Mouse (Mus musculus) bone marrow macrophage, adult 2 months (primary cell): ENCODE measurements around the gene Plekha4.

ENCODE experiments used
- CTCF ChIP-seq: IDR thresholded peaks from 2 replicates; pipeline ENCODE4 v1.5.1; 2012; ENCODE audit warnings: low read depth, mild to moderate bottlenecking, low read length, moderate library complexity
- POLR2A ChIP-seq: IDR thresholded peaks from 2 replicates; pipeline ENCODE4 v1.6.1; 2012; ENCODE audit warnings: mild to moderate bottlenecking, low read depth, low read length, borderline replicate concordance

DNA sequence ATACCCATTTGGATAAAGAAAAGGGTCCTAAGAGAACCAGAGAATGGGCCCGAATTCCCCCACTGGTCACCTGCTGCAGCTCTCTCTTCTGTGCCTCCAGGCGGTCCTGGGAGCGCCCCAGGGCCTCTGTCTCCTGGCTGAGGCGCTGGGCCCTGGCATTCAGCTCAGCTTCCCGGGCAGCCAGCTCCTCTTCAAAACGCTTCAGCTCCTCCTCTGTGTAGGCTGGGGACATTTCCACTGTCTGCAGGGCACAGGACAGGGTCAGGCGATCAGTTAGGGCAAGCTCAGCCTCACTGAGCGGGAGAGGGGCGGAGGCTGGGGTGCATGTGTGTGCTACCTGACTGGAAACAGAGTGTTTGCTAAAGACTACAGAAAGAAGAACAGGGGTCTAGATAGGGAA, 31.6 kb upstream of the Plekha4 start:
- no peak for TF ChIP-seq CTCF
- no peak for TF ChIP-seq POLR2A
